Mouse (Mus musculus) ovary, postnatal 36 days (tissue): ENCODE measurements around the gene Col9a1.

ENCODE experiments used
- DNase-seq: peaks from one replicate; pipeline ENCODE4 v3.0.0; 2022; ENCODE audit warnings: low spot score, mixed read lengths

Col9a1 gene

DNA sequence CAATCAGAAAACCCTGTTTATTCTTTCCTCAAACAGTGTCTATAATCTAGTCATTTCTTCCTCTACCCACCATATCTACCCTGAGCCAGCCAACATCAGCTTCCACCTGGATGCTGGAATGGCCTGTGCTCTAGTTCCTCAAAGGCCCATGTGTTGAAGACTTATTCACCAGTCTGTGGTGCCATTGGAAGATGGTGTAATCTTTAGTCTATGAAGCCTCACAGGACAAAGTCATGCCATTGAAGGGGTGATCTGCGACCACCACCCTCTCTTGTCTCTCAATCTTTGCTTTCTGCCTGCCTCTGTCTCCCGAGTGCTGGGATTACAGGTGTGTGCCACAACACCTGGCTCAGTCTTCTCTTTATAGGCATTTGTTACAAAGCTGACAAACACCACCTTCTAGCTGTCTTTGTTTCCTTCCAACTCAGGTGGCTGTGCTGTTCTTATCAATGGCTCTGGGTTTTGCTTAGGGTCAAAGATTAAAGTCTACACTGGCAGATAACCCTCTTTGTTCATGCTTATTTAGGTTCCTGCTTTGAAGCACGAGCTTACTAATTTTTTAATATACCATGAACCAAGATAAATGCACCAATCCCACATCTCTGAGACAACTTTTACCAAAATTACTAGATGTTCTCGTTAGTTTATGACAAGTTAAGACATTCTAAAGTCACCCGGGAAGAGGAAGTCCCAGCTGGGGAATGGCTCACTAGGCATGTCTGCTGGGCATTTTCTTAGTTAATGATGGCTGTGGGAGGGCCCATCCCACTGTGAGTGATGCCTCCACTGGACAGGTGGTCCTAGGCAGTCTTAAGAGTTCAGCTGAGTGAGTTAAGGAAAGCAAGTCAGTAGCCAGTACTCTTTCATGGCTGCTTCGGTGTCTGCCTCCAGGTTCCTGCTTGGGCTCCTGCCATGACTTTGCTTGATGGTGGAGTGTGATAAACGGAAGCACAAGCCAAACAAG is 117.9 kb downstream of the Col9a1 start:
- no peak for DNase-seq

GRCm38 (mm10) chr1:24300700-24301099 is 123.3 kb downstream of the Col9a1 start:
- no peak for DNase-seq
